Mouse (Mus musculus) CH12.LX (cell line): ENCODE measurements around the gene Hyal3. TPM values are rescaled to one million over a fixed set of nuclear protein-coding genes. Genes with fewer than 3 reads are reported as not detected.
A peak's percentile ranks its signal among the peaks of the same experiment; 100 is the strongest.

Experiments used
- DNase-seq: peaks from one replicate; pipeline ENCODE4 v3.0.0-alpha.2; 2013; ENCODE audit errors: extremely low read depth
- H3K27ac ChIP-seq: 2 replicates; pipeline ENCODE4 v1.5.1; 2012; ENCODE audit warnings: low read depth, mild to moderate bottlenecking, control low read depth, moderate library complexity; ENCODE audit not compliant: insufficient read depth
- H3K27me3 ChIP-seq: replicated peaks from 2 replicates; pipeline ENCODE3; 2012; ENCODE audit warnings: inconsistent platforms
- H3K36me3 ChIP-seq, 2 experiments: replicated peaks in 1 of 2; 2 replicates each; pipeline versions ENCODE3 to v1.6.1; 2012; ENCODE audit warnings: inconsistent platforms in 1 of 2, low read length in 1 of 2, mild to moderate bottlenecking in 1 of 2, mixed read lengths in 1 of 2, moderate library complexity in 1 of 2; ENCODE audit not compliant: control insufficient read depth in 1 of 2, insufficient read depth in 1 of 2
- H3K4me1 ChIP-seq, 2 experiments: 2 replicates each; pipeline ENCODE4 v1.6.1; 2012; ENCODE audit warnings: inconsistent platforms in 1 of 2, moderate library complexity in 1 of 2; ENCODE audit not compliant: insufficient read depth in 2 of 2, control insufficient read depth in 1 of 2
- H3K4me2 ChIP-seq: 2 replicates; pipeline ENCODE4 v1.6.1; 2012; ENCODE audit warnings: low read depth, mild to moderate bottlenecking, control low read depth; ENCODE audit not compliant: poor library complexity, insufficient read depth, severe bottlenecking
- H3K4me3 ChIP-seq, 3 experiments: fragments of 150-350 bp in 1 of 3; sonication (generic) in 1 of 3; replicated peaks in 1 of 3; 2 replicates each; pipeline versions ENCODE3 to v1.5.1; 2011 to 2012; ENCODE audit warnings: low read depth in 2 of 3, low read length in 2 of 3, mild to moderate bottlenecking in 2 of 3, moderate library complexity in 2 of 3, control low read depth in 1 of 3, improper control_type of control experiment in 1 of 3, inconsistent platforms in 1 of 3, mixed read lengths in 1 of 3; ENCODE audit not compliant: poor library complexity in 1 of 3
- H3K79me2 ChIP-seq: replicated peaks from 2 replicates; pipeline ENCODE4 v1.6.1; 2012; ENCODE audit warnings: mild to moderate bottlenecking, moderate library complexity; ENCODE audit not compliant: control insufficient read depth, poor library complexity, insufficient read depth, severe bottlenecking; ENCODE audit errors: extremely low read depth
- H3K9ac ChIP-seq: 2 replicates; pipeline ENCODE4 v1.6.1; 2012; ENCODE audit warnings: low read depth, mild to moderate bottlenecking, control low read depth, moderate library complexity; ENCODE audit not compliant: insufficient read depth
- H3K9me3 ChIP-seq: replicated peaks from 2 replicates; pipeline ENCODE3; 2012; ENCODE audit warnings: low read length, inconsistent platforms, mixed read lengths
- BHLHE40 ChIP-seq: IDR thresholded peaks from 2 replicates; pipeline ENCODE4 v1.6.1; 2011; ENCODE audit warnings: mild to moderate bottlenecking, low read depth, low read length, improper control_type of control experiment
- CHD1 ChIP-seq: IDR thresholded peaks from 2 replicates; pipeline ENCODE4 v1.6.1; 2012; ENCODE audit warnings: low read depth, low read length, improper control_type of control experiment, inconsistent platforms
- CHD2 ChIP-seq: IDR thresholded peaks from 2 replicates; pipeline ENCODE4 v1.6.1; 2011; ENCODE audit warnings: low read length, improper control_type of control experiment
- CTCF ChIP-seq, 2 experiments: IDR thresholded peaks in 1 of 2; conservative IDR thresholded peaks in 1 of 2; 2 replicates each; pipeline ENCODE4 v1.5.1; 2011 to 2012; ENCODE audit warnings: low read depth in 2 of 2, low read length in 2 of 2, improper control_type of control experiment in 1 of 2, inconsistent platforms in 1 of 2, mild to moderate bottlenecking in 1 of 2, moderate library complexity in 1 of 2
- ELF1 ChIP-seq: IDR thresholded peaks from 2 replicates; pipeline ENCODE4 v1.6.1; 2014; ENCODE audit warnings: low read depth, mild to moderate bottlenecking, inconsistent platforms, low read length, improper control_type of control experiment
- EP300 ChIP-seq: IDR thresholded peaks from 2 replicates; pipeline ENCODE4 v1.6.1; 2011; ENCODE audit warnings: low read length, improper control_type of control experiment
- ETS1 ChIP-seq: conservative IDR thresholded peaks from 2 replicates; pipeline ENCODE4 v1.6.1; 2012; ENCODE audit warnings: low read depth, mild to moderate bottlenecking, inconsistent platforms, low read length, improper control_type of control experiment, moderate library complexity
- GABPA ChIP-seq: IDR thresholded peaks from 2 replicates; pipeline ENCODE4 v1.6.1; 2012; ENCODE audit warnings: low read depth, low read length, improper control_type of control experiment, inconsistent platforms; ENCODE audit not compliant: insufficient replicate concordance
- IRF4 ChIP-seq: IDR thresholded peaks from 2 replicates; pipeline ENCODE4 v1.6.1; 2014; ENCODE audit warnings: low read depth, mild to moderate bottlenecking, inconsistent platforms, low read length, improper control_type of control experiment
- JUN ChIP-seq: IDR thresholded peaks from 2 replicates; pipeline ENCODE4 v1.6.1; 2011; ENCODE audit warnings: low read depth, mild to moderate bottlenecking, low read length, improper control_type of control experiment, moderate library complexity; ENCODE audit not compliant: insufficient read depth
- JUND ChIP-seq: conservative IDR thresholded peaks from 2 replicates; pipeline ENCODE4 v1.6.1; 2011; ENCODE audit warnings: low read depth, low read length, improper control_type of control experiment
- KAT2A ChIP-seq: IDR thresholded peaks from 2 replicates; pipeline ENCODE4 v1.6.1; 2012; ENCODE audit warnings: low read length, improper control_type of control experiment, inconsistent platforms; ENCODE audit not compliant: insufficient replicate concordance
- MAFK ChIP-seq: IDR thresholded peaks from 2 replicates; pipeline ENCODE4 v1.6.1; 2011; ENCODE audit warnings: low read length, improper control_type of control experiment; ENCODE audit not compliant: insufficient replicate concordance
- MAX ChIP-seq: IDR thresholded peaks from 2 replicates; pipeline ENCODE4 v1.6.1; 2011; ENCODE audit warnings: low read length, improper control_type of control experiment
- MEF2A ChIP-seq: IDR thresholded peaks from 2 replicates; pipeline ENCODE4 v1.6.1; 2014; ENCODE audit warnings: low read depth, mild to moderate bottlenecking, inconsistent platforms, low read length, improper control_type of control experiment, borderline replicate concordance
- MXI1 ChIP-seq: IDR thresholded peaks from 2 replicates; pipeline ENCODE4 v1.6.1; 2011; ENCODE audit warnings: mild to moderate bottlenecking, low read depth, low read length, improper control_type of control experiment
- MYC ChIP-seq: IDR thresholded peaks from 2 replicates; pipeline ENCODE4 v1.6.1; 2011; ENCODE audit warnings: low read depth, mild to moderate bottlenecking, improper control_type of control experiment, low read length
- NELFE ChIP-seq: IDR thresholded peaks from 2 replicates; pipeline ENCODE4 v1.6.1; 2011; ENCODE audit warnings: low read depth, low read length, improper control_type of control experiment
- NRF1 ChIP-seq: IDR thresholded peaks from 2 replicates; pipeline ENCODE4 v1.6.1; 2014; ENCODE audit warnings: low read depth, mild to moderate bottlenecking, inconsistent platforms, low read length, improper control_type of control experiment, moderate library complexity
- PAX5 ChIP-seq: IDR thresholded peaks from 2 replicates; pipeline ENCODE4 v1.6.1; 2012; ENCODE audit warnings: low read length, inconsistent platforms, mixed read lengths
- POLR2A ChIP-seq: IDR thresholded peaks from 2 replicates; pipeline ENCODE4 v1.6.1; 2011; ENCODE audit warnings: low read depth, mild to moderate bottlenecking, improper control_type of control experiment, low read length
- POLR2AphosphoS2 ChIP-seq: IDR thresholded peaks from 2 replicates; pipeline ENCODE4 v1.6.1; 2011; ENCODE audit warnings: low read depth, low read length, improper control_type of control experiment
- RCOR1 ChIP-seq: conservative IDR thresholded peaks from 2 replicates; pipeline ENCODE4 v1.6.1; 2012; ENCODE audit warnings: low read depth, mild to moderate bottlenecking, inconsistent platforms, low read length, improper control_type of control experiment
- SIN3A ChIP-seq: IDR thresholded peaks from 2 replicates; pipeline ENCODE4 v1.6.1; 2012; ENCODE audit warnings: low read length, improper control_type of control experiment, inconsistent platforms
- TBP ChIP-seq: conservative IDR thresholded peaks from 2 replicates; pipeline ENCODE4 v1.6.1; 2011; ENCODE audit warnings: low read depth, low read length, improper control_type of control experiment
- TCF12 ChIP-seq: IDR thresholded peaks from 2 replicates; pipeline ENCODE4 v1.6.1; 2014; ENCODE audit warnings: low read depth, mild to moderate bottlenecking, inconsistent platforms, low read length, improper control_type of control experiment
- USF1 ChIP-seq: IDR thresholded peaks from 2 replicates; pipeline ENCODE4 v1.6.1; 2014; ENCODE audit warnings: low read depth, mild to moderate bottlenecking, inconsistent platforms, low read length, improper control_type of control experiment
- ZC3H11A ChIP-seq: IDR thresholded peaks from 2 replicates; pipeline ENCODE4 v1.6.1; 2012; ENCODE audit warnings: low read depth, mild to moderate bottlenecking, inconsistent platforms, low read length, improper control_type of control experiment
- ZKSCAN1 ChIP-seq: IDR thresholded peaks from 2 replicates; pipeline ENCODE4 v1.6.1; 2012; ENCODE audit warnings: low read depth, inconsistent platforms, low read length, improper control_type of control experiment, borderline replicate concordance
- ZNF384 ChIP-seq: IDR thresholded peaks from 2 replicates; pipeline ENCODE4 v1.6.1; 2012; ENCODE audit warnings: low read depth, low read length, improper control_type of control experiment, inconsistent platforms
- dilution Hi-C: fragments of 300-500 bp; cut with MboI; formaldehyde crosslinking; loops from 2 replicates; pipeline ENCODE4 v1.14.3; 2020; ENCODE audit warnings: low sequenced_read_pairs; ENCODE audit not compliant: extremely low pct_unique_long_range_greater_than_20kb, extremely low pct_ligation_motif_present
- in situ Hi-C: fragments of 300-500 bp; cut with MboI; formaldehyde crosslinking; loops from 3 replicates; pipeline ENCODE4 v1.14.3; 2019; ENCODE audit warnings: low sequenced_read_pairs, low pct_ligation_motif_present, low pct_unique_long_range_greater_than_20kb, mixed read lengths
- polyA plus RNA-seq: library from polyadenylated mRNA; unstranded; fragments of >175 nt; gene quantifications from 2 replicates; pipeline ENCODE4 v1.2.1, GENCODE M21; 2012; ENCODE audit warnings: low read depth; ENCODE audit not compliant: insufficient read length
- total RNA-seq, 2 experiments: library from RNA; depleted of rRNA; stranded (reverse); fragments of 300-350 nt in 1 of 2; fragments of >200 nt in 1 of 2; gene quantifications; 2 replicates each; pipeline ENCODE4 v1.2.3; 2012 to 2014

The Hyal3 gene
- total and polyA plus RNA-seq, 3 experiments = 0.12 to 0.21 (median 0.13) TPM

- Histone ChIP-seq H3K27ac (no peak overlapping the region), H3K4me1 (peaks cover 10 to 22% of the 10 kb centered on the region in 2 experiments)
- DNase-seq = no peak
- dilution Hi-C loops = no loop called here
- in situ Hi-C loops = no loop called here
- TF ChIP-seq ETS1 = no peak
- no peak for TF ChIP-seq SIN3A
- no peak for TF ChIP-seq JUND
- no peak for TF ChIP-seq BHLHE40
- TF ChIP-seq JUN = no peak
- TF ChIP-seq USF1 = no peak
- TF ChIP-seq RCOR1 = no peak
- TF ChIP-seq NELFE = no peak
- no peak for TF ChIP-seq POLR2A
- TF ChIP-seq NRF1 = no peak
- no peak for TF ChIP-seq CTCF (conservative IDR thresholded peaks at IDR 0.05 in 1 of 2, IDR thresholded peaks at IDR 0.05 in 1 of 2; ENCODE audit: low read depth in 2 of 2, low read length in 2 of 2)
- no peak for TF ChIP-seq MYC
- no peak for TF ChIP-seq ZNF384
- TF ChIP-seq, all 38 proteins: peak for 0
- peaks cover 29% of the 10 kb centered on the region for H3K79me2 ChIP-seq
- no peaks in the 10 kb centered on the region for H3K27me3 ChIP-seq
- H3K36me3 ChIP-seq = peaks cover 36 to 58% of the 10 kb centered on the region in 2 experiments
- H3K4me3 ChIP-seq = peak overlapping the region in 1 of 3 experiments; percentile 91
- H3K9ac ChIP-seq = peak overlapping the region; percentile 77; the same call in 1 of the 2 replicates
- H3K4me2 ChIP-seq = peak overlapping the region; percentile 90
- H3K9me3 ChIP-seq = no peaks in the 10 kb centered on the region
Measured at GRCm38 (mm10) chr9:107556346-107556745, 24.3 kb upstream of the Hyal3 start.

DNA sequence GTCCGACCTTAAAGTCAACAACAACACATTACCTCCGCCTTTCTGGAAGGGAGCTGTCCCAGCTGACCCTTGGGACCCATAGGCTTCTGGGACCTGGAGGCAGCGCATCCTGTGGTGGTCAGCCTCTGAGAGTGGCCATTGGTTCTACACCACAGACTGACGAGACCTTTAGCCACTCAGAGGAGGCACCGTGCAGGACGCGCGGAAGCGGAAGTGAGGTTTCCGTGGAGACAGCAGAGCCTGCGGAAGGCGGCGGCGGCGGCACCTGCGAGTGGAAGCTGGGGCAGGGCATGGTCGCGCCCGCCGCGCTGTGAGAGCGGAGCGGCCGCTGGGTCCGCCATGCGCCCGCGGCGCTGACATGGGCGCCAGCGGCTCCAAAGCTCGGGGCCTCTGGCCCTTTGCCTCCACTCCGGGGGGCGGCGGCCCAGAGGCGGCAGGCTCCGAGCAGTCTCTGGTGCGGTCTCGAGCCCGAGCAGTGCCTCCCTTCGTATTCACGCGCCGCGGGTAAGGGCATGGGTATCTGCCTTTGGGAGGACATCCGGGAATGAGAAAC is 17.5 kb upstream of the Hyal3 start, which contains the start of gene Tusc2:
Gene Tusc2, plus strand, starts transcription at position 227 of the 553 bp plus-strand sequence.
- Histone ChIP-seq H3K4me2 (peak within 1 kb of the TSS; percentile 87), H3K4me3 (peak within 1 kb of the TSS; percentile 71 to 85 (median 79)), H3K27ac (no peak within 1 kb of the TSS), H3K79me2 (peaks cover 9% of the 10 kb centered on the region), H3K9ac (peak within 1 kb of the TSS; percentile 64), H3K27me3 (no peaks in the 10 kb centered on the region), H3K36me3 (peaks cover 42 to 68% of the 10 kb centered on the region in 2 experiments), H3K4me1 (peaks cover 16 to 45% of the 10 kb centered on the region in 2 experiments), H3K9me3 (no peaks in the 10 kb centered on the region)
- peak; percentile 94 for DNase-seq
- in situ Hi-C loops = no loop called here
- dilution Hi-C loops = no loop called here
- TF ChIP-seq SIN3A (no peak; the same call in none of the 2 replicates), MAFK (no peak), CHD2 (peak; percentile 90), MXI1 (peak; percentile 97), MAX (no peak), ZKSCAN1 (no peak), CHD1 (no peak), USF1 (no peak), MYC (no peak), GABPA (no peak), ETS1 (0 out of 2 replicates have a peak, but pooled peaks have one; percentile 21), JUN (no peak), ELF1 (peak; percentile 94), PAX5 (no peak), NRF1 (peak; percentile 53), MEF2A (peak; percentile 12; the same call in 1 of the 2 replicates), IRF4 (peak; percentile 59; the same call in 1 of the 2 replicates), ZC3H11A (no peak), POLR2AphosphoS2 (peak; percentile 96), NELFE (peak; percentile 60; the same call in 1 of the 2 replicates), KAT2A (peak; percentile 56; the same call in 1 of the 2 replicates), RCOR1 (no peak), TBP (no peak), EP300 (no peak), ZNF384 (no peak), TCF12 (0 out of 2 replicates have a peak, but pooled peaks have one; percentile 25), POLR2A (peak; percentile 76), BHLHE40 (no peak)
